Mouse (Mus musculus) layer of hippocampus, adult 8-10 months (tissue): ENCODE measurements around the gene Fbxw11. TPM values are rescaled to one million over a fixed set of nuclear protein-coding genes. Genes with fewer than 3 reads are reported as not detected.
A peak's percentile ranks its signal among the peaks of the same experiment; 100 is the strongest.
"Not testable (repeated sequence)": the region's sequence is repeated elsewhere in the genome, so short reads cannot be mapped to it uniquely, and the experiment has no call there.

ENCODE experiments used
- DNase-seq, 2 experiments: peaks; one replicate each; pipeline ENCODE4 v3.0.0; 2022; ENCODE audit warnings: low spot score in 2 of 2
- total RNA-seq, 4 experiments: library from RNA; stranded (reverse); gene quantifications; 2 replicates each; pipeline ENCODE4 v1.2.4; 2022

Gene Fbxw11
- total RNA-seq, 4 experiments from 2014 or later = 132 to 150 (median 135) TPM

- DNase-seq = no peak
Measured at GRCm38 (mm10) chr11:32706406-32706993, 64.0 kb downstream of the Fbxw11 start.

- no peak for DNase-seq
Measured at GRCm38 (mm10) chr11:32707481-32707880, 65.0 kb downstream of the Fbxw11 start.

DNA sequence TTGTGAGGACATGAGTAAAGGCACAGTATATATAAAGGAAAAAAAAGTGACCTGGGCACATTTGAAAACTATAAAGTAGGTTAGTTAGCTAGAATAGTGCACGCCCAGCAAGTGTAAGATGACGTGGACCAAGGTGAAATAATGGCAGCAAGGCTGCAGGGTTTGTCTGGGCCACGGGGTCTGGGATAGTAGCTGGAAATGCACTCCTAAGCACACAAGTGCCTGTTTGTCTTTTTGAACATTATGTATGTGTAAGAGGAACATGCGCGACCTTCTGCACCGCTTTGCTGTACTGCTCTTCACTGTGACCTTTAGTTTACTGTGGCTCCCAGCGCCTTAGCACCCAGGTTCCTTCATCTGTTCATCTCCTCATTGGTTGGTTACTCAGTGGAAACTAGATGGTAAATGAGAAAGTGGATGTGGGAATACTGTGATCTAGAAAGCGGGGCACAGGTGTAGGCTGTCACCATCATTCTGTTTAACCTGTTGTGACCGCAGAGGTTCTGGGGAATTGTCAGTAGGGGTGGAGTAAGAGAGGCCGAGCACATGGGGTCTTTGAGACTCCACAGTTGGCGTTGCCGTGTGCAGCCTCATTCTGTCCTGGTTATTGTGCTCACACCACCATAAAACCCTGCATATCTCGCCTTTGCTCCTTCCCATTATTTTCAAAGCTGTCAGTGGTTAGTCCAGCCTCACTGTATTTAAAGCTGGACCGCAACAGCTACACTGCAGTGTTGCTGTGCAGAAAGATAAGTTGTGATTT lies 66.4 kb downstream of the Fbxw11 start:
- DNase-seq = no peak

DNA sequence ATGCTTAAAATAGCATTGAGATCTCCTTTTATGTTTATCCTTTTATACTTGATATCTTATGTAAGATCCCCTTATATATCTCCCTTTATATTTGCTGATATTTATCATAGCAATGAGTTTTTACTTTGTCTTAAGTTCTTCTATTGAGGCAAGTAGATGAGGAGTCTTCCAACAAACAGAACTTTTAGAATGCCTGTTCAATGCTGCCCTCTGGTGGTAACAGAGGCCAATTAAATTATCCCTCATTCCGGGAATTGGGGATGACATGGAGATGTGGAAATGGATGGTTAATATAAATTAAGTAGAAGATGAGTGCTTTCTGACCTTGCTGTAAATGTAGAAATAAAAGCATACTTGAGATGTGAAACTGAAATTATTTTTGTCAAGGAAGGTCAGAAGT lies 67.0 kb downstream of the Fbxw11 start:
- peak in 1 of 2 experiments; percentile 52 for DNase-seq

GRCm38 (mm10) chr11:32714230-32714629 lies 71.7 kb downstream of the Fbxw11 start:
- DNase-seq = no peak

GRCm38 (mm10) chr11:32714896-32715295 lies 72.4 kb downstream of the Fbxw11 start:
- DNase-seq = no peak

- no peak for DNase-seq
Measured at GRCm38 (mm10) chr11:32715495-32715894, 73.0 kb downstream of the Fbxw11 start.

DNA sequence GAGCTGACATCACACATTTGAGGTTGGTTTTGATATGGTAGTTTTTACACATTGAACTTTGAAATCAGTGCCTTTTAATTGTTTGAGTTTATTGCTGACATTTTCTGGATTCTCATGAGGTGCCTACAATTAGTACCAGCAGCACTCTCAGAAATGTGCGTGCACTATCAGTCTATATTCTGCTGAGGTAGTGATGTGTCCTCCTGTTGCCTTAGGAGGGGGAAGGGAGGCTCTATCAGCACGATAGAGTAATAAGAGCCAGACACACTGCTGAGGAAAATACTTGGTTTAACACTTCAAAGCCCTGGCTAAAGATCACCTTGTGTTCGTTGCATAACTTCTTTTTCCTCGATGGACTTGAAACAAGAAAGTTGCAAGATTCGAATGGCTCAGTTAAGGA lies 73.4 kb downstream of the Fbxw11 start:
- no peak for DNase-seq

DNA sequence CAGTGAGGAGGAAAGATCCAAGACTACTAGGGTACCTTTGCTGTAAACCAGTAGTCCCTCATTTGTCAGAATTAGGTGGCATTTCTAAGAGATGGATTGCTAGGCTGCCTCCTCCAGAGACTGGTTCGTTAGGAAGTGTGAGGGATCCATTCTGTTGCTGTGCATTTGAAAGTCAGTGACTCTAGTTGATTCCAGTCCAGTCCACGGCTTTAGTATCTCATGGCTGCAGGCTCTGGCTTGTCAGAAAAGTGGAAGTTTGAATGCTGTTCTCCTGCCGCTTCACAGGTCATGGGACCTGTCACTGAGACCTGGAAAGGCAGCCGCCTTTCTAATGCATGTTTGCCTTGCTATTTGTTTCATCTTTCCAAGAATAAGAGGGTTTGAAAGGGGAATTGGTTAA lies 74.4 kb downstream of the Fbxw11 start:
- DNase-seq = no peak

GRCm38 (mm10) chr11:32717711-32718110 lies 75.2 kb downstream of the Fbxw11 start:
- not testable (repeated sequence) for DNase-seq

DNA sequence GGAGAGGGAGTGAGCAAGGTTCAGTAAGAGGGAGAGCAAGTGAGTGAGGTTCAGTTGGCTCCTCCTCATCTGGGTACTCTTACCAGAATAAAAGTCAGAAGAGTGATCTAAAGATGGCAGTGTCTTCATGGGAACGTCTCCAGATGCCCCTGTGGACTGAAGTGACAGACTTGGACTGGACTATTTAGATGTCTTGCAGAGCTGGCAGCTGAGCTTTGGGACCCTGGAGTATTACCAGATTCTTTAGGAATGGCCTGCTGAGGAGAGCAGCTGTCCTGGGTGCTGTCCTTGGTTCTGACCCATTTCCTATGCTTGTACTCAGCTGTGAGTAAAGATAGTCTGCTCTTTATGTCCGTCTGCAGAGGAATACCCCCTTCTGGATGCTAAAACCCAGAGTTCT lies 75.8 kb downstream of the Fbxw11 start:
- no peak for DNase-seq

DNA sequence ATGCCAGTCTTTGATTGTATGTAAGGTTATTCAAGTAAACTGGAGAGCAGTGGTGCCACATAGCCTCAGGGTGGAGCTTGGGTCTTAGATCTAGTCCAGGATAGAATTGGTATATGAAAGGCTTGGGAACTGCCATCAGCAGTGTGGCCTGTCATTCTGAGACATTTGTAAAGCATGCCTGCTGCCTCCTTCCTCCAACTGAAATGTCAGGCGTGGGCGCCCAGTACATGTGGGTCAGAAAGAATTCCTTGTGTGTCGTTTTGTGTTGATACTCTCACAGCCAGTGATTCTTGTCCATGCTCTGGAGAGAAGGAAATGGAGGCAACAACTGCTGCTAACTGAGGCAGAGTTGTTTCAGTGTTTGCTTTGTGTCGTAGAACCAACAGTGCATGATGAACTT lies 76.5 kb downstream of the Fbxw11 start:
- no peak for DNase-seq

GRCm38 (mm10) chr11:32722653-32723052 lies 80.1 kb downstream of the Fbxw11 start:
- DNase-seq = no peak

DNA sequence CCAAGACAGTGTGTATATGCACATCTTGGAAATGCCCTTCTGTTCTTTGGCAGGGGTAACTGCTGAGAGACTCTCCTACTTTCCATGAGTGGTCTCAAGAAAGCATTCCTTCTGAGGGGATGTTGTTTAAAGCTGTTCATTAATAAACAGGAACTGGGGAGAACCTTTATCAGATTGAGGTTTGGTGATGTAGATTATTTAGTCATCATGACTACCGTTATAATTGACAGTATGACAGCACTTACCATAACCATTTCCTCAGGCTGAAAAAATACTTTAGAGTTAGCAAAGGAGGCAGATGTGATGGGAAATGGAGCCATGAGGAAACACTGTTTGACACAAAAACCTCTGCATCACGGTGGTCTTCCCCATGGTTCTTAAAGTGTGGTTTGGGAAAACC lies 80.8 kb downstream of the Fbxw11 start:
- no peak for DNase-seq

DNA sequence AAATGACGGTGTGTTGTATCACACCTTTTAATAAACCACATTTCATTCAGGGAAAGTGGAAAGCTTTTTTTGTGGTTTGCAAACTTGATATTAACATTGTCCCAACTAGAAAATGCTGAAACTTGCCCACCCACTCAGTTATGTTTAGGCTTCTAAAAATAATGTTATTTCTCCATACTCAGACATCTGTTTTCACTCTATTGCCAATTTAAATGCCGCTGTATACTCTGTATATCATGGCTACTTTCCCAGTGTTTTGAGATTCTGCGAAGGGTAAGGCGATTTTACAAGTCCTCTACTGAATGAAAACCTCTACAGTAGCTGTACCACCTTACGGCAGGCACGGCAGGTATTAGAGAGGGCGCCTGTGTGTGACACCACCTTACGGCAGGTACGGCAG lies 82.6 kb downstream of the Fbxw11 start:
- DNase-seq = no peak

DNA sequence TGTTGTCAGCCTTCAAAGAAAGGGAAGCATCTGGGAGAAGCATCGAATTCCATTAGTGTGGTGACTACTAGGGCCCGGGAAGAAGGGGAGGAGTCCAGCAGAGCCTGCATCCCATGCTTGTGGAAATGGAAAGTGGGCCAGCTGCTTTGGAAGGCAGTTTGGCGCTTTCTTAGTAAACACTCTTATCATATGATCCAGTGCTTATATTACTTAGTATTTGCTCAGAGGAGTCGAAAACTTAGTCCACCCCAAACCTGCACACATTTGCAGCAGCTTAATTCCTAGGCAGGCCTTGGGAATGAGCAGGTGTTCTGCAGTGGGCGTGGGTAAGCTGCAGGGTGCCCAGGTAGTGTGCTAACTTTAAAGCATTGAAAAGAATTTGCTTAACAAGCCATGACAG lies 89.9 kb downstream of the Fbxw11 start:
- DNase-seq = no peak

DNA sequence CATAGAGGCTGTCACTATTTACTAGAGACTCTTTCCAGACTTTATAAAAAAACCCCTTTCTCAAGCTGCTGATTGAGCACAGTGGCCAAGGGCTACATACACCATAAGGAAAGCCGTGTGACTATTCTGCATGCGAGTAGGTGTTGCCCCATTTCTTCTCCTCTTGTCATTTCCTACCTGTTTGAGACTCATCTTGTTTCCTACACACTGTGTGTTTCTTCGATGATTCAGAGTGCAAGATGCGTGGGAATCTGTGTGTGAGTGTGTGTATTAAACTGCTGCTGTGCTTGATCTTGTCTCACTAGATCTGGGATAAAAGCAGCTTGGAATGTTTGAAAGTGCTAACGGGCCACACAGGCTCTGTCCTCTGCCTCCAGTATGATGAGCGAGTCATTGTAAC lies 90.7 kb downstream of the Fbxw11 start:
- DNase-seq = no peak

DNA sequence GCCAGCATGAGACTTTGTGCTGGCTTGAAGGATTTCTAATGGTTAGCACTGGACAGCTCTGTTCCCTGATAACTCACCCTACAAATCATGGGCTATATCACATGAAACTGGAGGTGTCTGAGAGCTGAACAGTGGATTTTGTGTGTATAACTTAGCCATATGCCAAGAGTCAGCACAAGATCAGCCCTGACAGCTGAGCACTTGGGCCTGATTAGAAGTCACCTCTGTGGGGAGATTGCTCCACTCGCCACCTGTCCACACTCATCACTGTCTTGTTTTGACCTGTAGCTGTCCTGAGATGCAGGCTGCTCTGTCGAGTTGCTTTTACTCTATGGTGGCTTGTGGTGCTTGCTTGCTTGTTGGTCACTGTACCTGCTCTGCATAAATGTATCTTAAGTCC lies 93.8 kb downstream of the Fbxw11 start:
- DNase-seq = no peak

- DNase-seq = no peak
Measured at GRCm38 (mm10) chr11:32737729-32738128, 95.2 kb downstream of the Fbxw11 start.

DNA sequence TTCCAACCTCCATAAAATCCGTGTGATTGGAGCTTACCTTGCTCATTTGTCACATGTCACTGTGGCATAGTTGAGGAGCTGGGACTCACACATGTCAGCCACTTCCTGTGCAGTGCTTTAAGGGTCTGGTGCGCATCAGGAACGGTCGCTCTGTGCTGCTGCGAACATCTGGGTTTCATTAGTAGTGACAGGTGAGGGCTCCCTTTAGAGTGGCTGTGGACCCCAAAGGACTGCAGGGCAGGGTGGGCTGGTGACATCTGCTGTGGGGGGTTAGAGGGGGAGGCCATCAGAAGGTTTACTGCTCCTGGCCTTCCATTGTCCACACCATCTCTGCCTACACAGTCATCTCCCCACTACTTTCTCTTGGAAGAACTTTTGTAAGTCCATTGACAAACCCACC lies 101.4 kb downstream of the Fbxw11 start:
- DNase-seq = no peak

- DNase-seq = no peak
Measured at GRCm38 (mm10) chr11:32744463-32744862, 101.9 kb downstream of the Fbxw11 start.

- no peak for DNase-seq
Measured at GRCm38 (mm10) chr11:32745466-32745865, 102.9 kb downstream of the Fbxw11 start.

DNA sequence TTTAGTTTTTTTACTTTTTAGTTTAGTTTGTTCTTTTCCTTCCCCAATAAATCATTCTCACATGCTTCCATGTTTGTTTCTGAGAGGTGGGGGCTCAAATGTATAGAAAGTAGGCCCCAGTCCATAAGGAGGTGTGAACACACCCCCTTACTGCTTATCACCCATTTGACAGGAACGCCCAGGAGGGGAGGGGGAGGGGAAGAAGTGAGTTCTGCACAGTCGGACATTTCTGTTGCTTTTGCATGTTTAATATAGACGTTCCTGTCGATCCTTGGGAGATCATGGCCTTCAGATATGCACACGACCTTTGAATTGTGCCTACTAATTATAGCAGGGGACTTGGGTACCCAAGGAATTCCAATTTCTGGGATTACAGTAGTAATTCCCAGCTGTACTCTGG lies 103.5 kb downstream of the Fbxw11 start:
- no peak for DNase-seq
